Mouse (Mus musculus) kidney, embryonic 14.5 days (tissue): Measurements from ENCODE around the gene Gm10392. TPM values are rescaled to one million over a fixed set of nuclear protein-coding genes. Genes with fewer than 3 reads are reported as not detected.

ENCODE experiments used
- ATAC-seq: fragments of 200-750 bp; cut with Nextera tagmentation; 2 replicates; pipeline ENCODE4 v1.8.0; 2017; ENCODE audit warnings: moderate number of reproducible peaks, mild to moderate bottlenecking, moderate TSS enrichment, moderate library complexity; ENCODE audit not compliant: low FRiP score, low TSS enrichment
- H3K27ac ChIP-seq: fragments of 300-500 bp; sonication (generic); 2 replicates; pipeline ENCODE4 v1.5.1; 2014; ENCODE audit warnings: low read depth, mild to moderate bottlenecking, low read length, moderate library complexity, mixed read lengths
- H3K27me3 ChIP-seq: fragments of 300-500 bp; sonication (generic); 2 replicates; pipeline ENCODE4 v1.6.1; 2014; ENCODE audit warnings: mild to moderate bottlenecking, low read length; ENCODE audit not compliant: control insufficient read depth, insufficient read depth
- H3K36me3 ChIP-seq: fragments of 300-500 bp; sonication (generic); 2 replicates; pipeline ENCODE4 v1.6.1; 2014; ENCODE audit warnings: low read length, mixed read lengths; ENCODE audit not compliant: control insufficient read depth, insufficient read depth
- H3K4me1 ChIP-seq: fragments of 300-500 bp; sonication (generic); 2 replicates; pipeline ENCODE4 v1.6.1; 2014; ENCODE audit warnings: low read length, mixed read lengths; ENCODE audit not compliant: control insufficient read depth, insufficient read depth
- H3K4me2 ChIP-seq: fragments of 300-500 bp; sonication (generic); replicated peaks from 2 replicates; pipeline ENCODE4 v1.6.1; 2014; ENCODE audit warnings: low read depth, mild to moderate bottlenecking, low read length
- H3K4me3 ChIP-seq: fragments of 300-500 bp; sonication (generic); 2 replicates; pipeline ENCODE4 v1.5.1; 2014; ENCODE audit warnings: mild to moderate bottlenecking, low read length
- H3K9ac ChIP-seq: fragments of 300-500 bp; sonication (generic); 2 replicates; pipeline ENCODE4 v1.6.1; 2014; ENCODE audit warnings: low read depth, mild to moderate bottlenecking, low read length, moderate library complexity
- H3K9me3 ChIP-seq: fragments of 300-500 bp; sonication (generic); 2 replicates; pipeline ENCODE4 v1.6.1; 2016; ENCODE audit warnings: low read length; ENCODE audit not compliant: control insufficient read depth
- WGBS: fragments of 180-500 bp; shearing (Covaris S2); extraction: QIAGEN DNeasy Blood & Tissue Kit; methylation state at CpG from one replicate; pipeline ENCODE4 v1.1.7; 2014; 5-methylcytosine and 5-hydroxymethylcytosine counted together
- polyA plus RNA-seq: library from polyadenylated mRNA; unstranded; fragments of >200 nt; fragmentation: Nextera tagmentation; extraction: Ambion mirVana; gene quantifications from 2 replicates; pipeline ENCODE4 v1.2.1, GENCODE M21; 2014

Gm10392 gene
- polyA plus RNA-seq, 1 experiment from 2014 or later, result not detected

- Histone ChIP-seq H3K4me1 (no peaks in the 10 kb centered on the region), H3K27me3 (no peaks in the 10 kb centered on the region), H3K4me3 (no peak overlapping the region), H3K36me3 (peaks cover 27% of the 10 kb centered on the region), H3K9me3 (no peaks in the 10 kb centered on the region), H3K4me2 (no peak overlapping the region), H3K9ac (no peak overlapping the region), H3K27ac (no peak overlapping the region)
- 92% methylated on average over 14 of the region's 14 CpGs for WGBS
- no peak for ATAC-seq
These were observed 42.8 kb downstream of the Gm10392 start for GRCm38 (mm10) chr11:77476216-77476615.

GRCm38 (mm10) chr11:77472775-77473174 lies 46.2 kb downstream of the Gm10392 start:
- Histone ChIP-seq H3K9ac (no peak overlapping the region), H3K9me3 (no peaks in the 10 kb centered on the region), H3K27ac (no peak overlapping the region), H3K27me3 (peaks cover 5% of the 10 kb centered on the region; the same call in 1 of the 2 replicates), H3K4me1 (peaks cover under 1% of the 10 kb centered on the region), H3K4me2 (no peak overlapping the region), H3K4me3 (no peak overlapping the region), H3K36me3 (peaks cover 32% of the 10 kb centered on the region)
- no peak for ATAC-seq
- 88% methylated on average over 16 of the region's 16 CpGs for WGBS

DNA sequence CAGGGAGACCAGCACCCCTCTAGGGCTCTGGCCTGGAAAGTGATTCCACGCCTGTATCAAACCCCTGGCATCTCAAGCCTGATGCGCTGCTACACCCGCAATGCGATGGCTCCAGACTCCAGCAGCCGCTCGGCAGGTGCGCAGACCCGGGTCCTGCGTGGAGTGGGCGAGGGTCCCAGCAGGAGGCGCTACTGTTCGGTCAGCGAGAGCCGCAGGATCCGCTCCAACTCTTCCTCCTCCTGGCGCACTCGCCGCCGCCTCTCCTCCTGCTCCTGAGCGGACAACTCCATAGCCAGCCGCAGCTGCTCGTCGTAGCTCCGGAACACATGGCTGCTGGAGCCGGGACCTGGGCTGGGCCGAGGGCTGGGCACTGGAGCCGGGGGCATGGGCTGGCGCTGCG lies 47.6 kb downstream of the Gm10392 start:
- peaks cover 5% of the 10 kb centered on the region for H3K4me1 ChIP-seq
- no peak overlapping the region for H3K9ac ChIP-seq
- H3K4me3 ChIP-seq, result no peak overlapping the region
- H3K36me3 ChIP-seq, result peaks cover 32% of the 10 kb centered on the region
- no peak overlapping the region for H3K4me2 ChIP-seq
- H3K27ac ChIP-seq, result no peak overlapping the region
- ATAC-seq, result no peak
- H3K27me3 ChIP-seq, result peaks cover 19% of the 10 kb centered on the region
- no peaks in the 10 kb centered on the region for H3K9me3 ChIP-seq
- WGBS, result 78% methylated on average over 29 of the region's 29 CpGs

DNA sequence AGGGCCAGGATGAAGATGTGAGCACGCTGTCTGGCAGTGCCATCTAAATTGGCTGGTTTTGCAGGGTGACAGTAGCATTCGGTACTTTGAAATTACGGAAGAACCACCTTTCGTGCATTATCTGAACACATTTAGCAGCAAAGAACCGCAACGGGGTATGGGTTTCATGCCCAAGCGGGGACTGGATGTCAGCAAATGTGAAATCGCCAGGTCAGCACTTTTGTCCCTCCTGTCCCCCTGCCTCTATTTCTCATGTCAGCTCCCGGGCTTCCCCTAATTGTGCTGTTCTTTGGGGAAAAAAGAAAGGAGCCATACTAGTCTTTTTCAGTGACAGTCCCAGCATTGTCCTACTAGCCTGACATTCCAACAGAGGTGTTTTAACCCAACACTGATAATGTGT lies 50.6 kb downstream of the Gm10392 start:
- no peak overlapping the region for H3K27ac ChIP-seq
- no peak overlapping the region for H3K4me2 ChIP-seq
- H3K9me3 ChIP-seq, result no peaks in the 10 kb centered on the region
- peaks cover 5% of the 10 kb centered on the region for H3K4me1 ChIP-seq
- H3K9ac ChIP-seq, result no peak overlapping the region
- peaks cover 26% of the 10 kb centered on the region for H3K36me3 ChIP-seq
- H3K27me3 ChIP-seq, result peaks cover 35% of the 10 kb centered on the region
- H3K4me3 ChIP-seq, result no peak overlapping the region
- WGBS, result 87% methylated on average over 9 of the region's 9 CpGs
- ATAC-seq, result no peak

DNA sequence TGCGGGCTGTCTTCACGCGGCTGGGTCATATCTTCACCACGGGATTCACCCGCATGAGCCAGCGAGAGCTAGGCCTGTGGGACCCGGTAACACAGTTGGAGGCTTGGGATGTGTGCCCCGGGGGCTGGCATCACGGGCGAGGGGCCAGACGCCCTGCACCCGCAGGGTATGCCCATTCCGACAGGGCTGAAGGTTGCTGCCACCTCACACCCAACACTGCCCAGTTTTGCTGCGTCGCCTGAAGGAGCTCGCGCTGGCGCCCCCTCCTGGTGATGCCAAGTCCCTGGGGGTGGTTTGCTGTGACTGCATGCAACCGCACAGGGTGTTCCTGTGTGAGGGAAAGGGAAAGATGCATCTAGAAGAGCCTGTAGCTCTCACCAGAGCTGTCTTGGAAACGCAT lies 51.2 kb downstream of the Gm10392 start:
- peak; percentile 36; the same call in 1 of the 2 replicates for ATAC-seq
- WGBS, result 15% methylated on average over 20 of the region's 20 CpGs

GRCm38 (mm10) chr11:77467157-77467556 lies 51.8 kb downstream of the Gm10392 start:
- WGBS, result 2% methylated on average over 25 of the region's 25 CpGs
- H3K4me2 ChIP-seq, result peak overlapping the region; percentile 25; the same call in 1 of the 2 replicates
- H3K4me3 ChIP-seq, result peak overlapping the region; percentile 8; the same call in 1 of the 2 replicates
- no peaks in the 10 kb centered on the region for H3K9me3 ChIP-seq
- peaks cover 14% of the 10 kb centered on the region for H3K36me3 ChIP-seq
- no peak overlapping the region for H3K27ac ChIP-seq
- H3K27me3 ChIP-seq, result peaks cover 42% of the 10 kb centered on the region
- no peak overlapping the region for H3K9ac ChIP-seq
- ATAC-seq, result peak; percentile 28; the same call in 1 of the 2 replicates
- peaks cover 12% of the 10 kb centered on the region for H3K4me1 ChIP-seq

More for the DNA sequence above, 51.2 kb downstream of the Gm10392 start:
- Histone ChIP-seq H3K27ac (no peak overlapping the region), H3K9ac (no peak overlapping the region), H3K9me3 (no peaks in the 10 kb centered on the region), H3K4me2 (peak overlapping the region; percentile 34), H3K27me3 (peaks cover 38% of the 10 kb centered on the region), H3K36me3 (peaks cover 21% of the 10 kb centered on the region), H3K4me3 (no peak overlapping the region; the same call in 1 of the 2 replicates), H3K4me1 (peaks cover 7% of the 10 kb centered on the region)

Other genes starting within 250 kb of the Gm10392 start
- gene Coro6, start 56.8 kb downstream of the Gm10392 start, polyA plus RNA-seq, result 0.39 and 0.54 TPM in 2 replicates
- 6.8 and 8.6 TPM in 2 replicates for gene Ankrd13b, start 29.5 kb downstream of the Gm10392 start, polyA plus RNA-seq
- gene Git1, start 25.6 kb downstream of the Gm10392 start, polyA plus RNA-seq, result 18.1 and 19.3 TPM in 2 replicates
- gene Abhd15, start 4.1 kb downstream of the Gm10392 start, polyA plus RNA-seq, result 1.4 and 2.6 TPM in 2 replicates
- 36.9 and 37.4 TPM in 2 replicates for gene Trp53i13, start 3.2 kb downstream of the Gm10392 start, polyA plus RNA-seq
- 21.4 and 23.7 TPM in 2 replicates for gene Taok1, start 88.6 kb upstream of the Gm10392 start, polyA plus RNA-seq
- gene Nufip2, start 167.0 kb upstream of the Gm10392 start, polyA plus RNA-seq, result 9.2 and 9.7 TPM in 2 replicates
- gene Cryba1, start 206.1 kb upstream of the Gm10392 start, polyA plus RNA-seq, result not detected in 2 replicates
- gene Myo18a, start 244.0 kb upstream of the Gm10392 start, polyA plus RNA-seq, result 19.1 and 21.1 TPM in 2 replicates